Mouse (Mus musculus): ENCODE measurements at regions not wholly inside any gene's neighbourhood (a gene's known extent, or its start where the extent isn't known, plus 50 kb on each side); places are given as distances from the start of the nearest gene placed in this dataset.
A peak's percentile ranks its signal among the peaks of the same experiment; 100 is the strongest.
"Not testable (repeated sequence)": the region's sequence is repeated elsewhere in the genome, so short reads cannot be mapped to it uniquely, and the experiment has no call there.

DNA sequence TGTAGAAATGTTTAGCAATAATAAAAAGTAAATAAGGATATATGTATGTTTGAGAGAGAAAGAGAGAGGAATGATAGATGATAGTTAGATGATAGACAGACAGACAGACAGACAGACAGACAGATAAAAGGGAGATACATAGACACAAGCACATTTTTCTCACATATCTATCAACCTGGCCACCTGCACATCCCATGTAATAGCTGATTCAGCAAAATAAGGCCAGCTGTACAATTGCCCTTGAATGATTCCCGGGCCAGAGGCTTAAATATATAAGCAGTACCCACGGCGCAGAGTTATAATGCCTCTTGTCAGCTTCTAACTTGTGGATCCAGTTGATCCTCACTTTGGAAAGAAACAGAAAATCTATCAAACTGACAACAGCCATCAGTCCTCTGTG, 178.5 kb downstream of the Tmem114 start:
- ATAC-seq (ENCODE audit: low TSS enrichment), result no peak

DNA sequence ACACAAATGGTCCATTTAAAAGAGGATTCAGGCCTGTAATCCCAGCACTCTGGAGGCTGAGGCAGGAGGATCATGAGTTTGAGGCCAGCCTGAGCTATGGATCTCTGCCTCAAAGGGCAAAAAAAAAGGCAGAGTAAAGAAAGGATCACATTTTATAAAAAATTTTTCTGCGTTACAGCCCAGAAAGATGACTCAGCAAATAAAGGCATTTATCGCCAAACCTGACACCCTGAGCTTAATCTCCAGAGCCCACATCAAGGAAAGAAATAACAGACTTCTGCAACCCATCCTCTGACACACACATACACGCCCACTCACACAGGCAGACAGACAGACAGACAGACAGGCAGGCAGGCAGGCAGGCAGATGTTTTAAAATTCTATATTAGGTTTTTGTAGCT, 179.3 kb downstream of the Tmem114 start:
- ATAC-seq (ENCODE audit: low TSS enrichment), result no peak

DNA sequence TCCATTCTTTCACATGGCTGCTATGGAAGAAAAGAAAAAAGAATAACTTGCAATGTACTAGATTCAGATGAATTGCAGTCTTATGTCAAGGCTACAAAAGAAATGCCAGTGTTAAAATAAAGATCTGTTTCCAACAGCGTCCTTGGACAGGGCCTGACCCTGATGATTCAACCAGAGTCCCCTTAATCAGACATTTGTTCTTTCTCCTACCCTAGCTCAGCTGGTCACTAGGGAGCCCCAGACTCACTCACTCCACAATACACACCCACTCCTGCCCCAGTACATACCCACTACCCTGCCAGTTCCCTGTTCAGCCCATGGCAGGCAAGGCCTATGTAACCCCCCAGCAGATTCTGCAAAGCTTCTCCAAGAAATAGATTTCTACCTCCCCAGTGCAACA, 190.6 kb downstream of the Tmem114 start:
- no peak for ATAC-seq (ENCODE audit: low TSS enrichment)

DNA sequence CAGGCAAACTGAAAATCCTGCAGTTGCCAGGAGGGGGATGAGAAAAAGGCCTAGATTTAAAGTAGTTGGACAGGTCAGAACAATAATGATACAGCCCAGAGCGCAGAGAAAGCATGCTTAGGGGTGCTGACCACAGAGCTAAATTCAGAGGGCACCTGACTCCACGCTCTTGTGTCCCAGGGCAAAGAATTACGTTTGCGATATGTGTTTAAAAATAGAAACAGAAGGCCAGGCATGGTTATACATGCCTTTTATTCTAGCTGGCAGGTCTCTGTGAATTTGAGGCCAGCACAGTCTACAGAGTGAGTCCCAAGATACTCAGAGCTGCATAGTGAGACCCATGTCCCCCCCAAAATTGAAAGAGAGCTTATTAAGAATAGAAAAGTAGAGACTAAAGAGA, 192.9 kb downstream of the Tmem114 start:
- ATAC-seq (ENCODE audit: low TSS enrichment), result no peak

- ATAC-seq (ENCODE audit: low TSS enrichment), result no peak
Observed at GRCm38 (mm10) chr16:8223625-8224300, 201.2 kb downstream of the Tmem114 start.

GRCm38 (mm10) chr16:8208251-8209181, 216.4 kb downstream of the Tmem114 start:
- ATAC-seq (ENCODE audit: low TSS enrichment), result peak; percentile 47; the same call in 1 of the 2 replicates

DNA sequence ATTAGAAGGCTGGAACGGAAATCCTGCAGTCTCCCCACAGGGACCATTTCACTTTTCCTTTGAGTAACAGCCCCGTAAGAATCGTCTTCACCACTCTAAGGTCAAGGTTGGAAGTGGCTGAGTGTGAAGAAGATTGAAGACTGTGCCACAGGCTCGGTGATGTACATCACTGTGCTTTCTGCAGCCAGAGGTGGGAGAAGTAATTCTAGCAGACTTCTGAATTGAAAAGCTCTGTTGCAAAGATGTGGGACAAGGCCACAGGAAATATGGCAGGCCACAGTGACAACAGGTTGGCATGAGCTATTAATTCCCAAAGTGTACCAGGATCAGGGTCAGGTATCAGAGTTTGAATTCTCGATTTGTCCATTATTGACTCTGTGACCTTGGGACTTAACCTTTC, 219.9 kb downstream of the Tmem114 start:
- ATAC-seq (ENCODE audit: low TSS enrichment), result no peak

DNA sequence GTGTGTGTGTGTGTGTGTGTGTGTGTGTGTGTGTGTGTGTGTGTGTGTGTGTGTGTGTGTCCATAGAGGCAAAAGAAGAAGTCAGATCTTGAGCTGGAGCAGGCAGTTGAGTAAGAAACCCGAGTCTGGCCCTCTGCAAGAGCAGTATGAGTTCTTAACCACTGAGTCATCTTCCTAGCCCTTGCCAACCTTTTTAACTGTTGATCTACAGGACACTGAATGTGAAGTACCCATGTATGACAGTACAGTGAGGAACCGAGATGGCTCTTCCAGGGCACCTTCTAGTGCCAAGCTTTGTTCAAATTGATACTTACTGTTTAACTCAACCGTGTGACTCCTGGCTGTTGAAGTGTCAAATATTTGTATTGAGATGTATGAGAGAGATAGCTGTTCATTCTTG, 223.6 kb downstream of the Tmem114 start:
- no peak for ATAC-seq (ENCODE audit: low TSS enrichment)

DNA sequence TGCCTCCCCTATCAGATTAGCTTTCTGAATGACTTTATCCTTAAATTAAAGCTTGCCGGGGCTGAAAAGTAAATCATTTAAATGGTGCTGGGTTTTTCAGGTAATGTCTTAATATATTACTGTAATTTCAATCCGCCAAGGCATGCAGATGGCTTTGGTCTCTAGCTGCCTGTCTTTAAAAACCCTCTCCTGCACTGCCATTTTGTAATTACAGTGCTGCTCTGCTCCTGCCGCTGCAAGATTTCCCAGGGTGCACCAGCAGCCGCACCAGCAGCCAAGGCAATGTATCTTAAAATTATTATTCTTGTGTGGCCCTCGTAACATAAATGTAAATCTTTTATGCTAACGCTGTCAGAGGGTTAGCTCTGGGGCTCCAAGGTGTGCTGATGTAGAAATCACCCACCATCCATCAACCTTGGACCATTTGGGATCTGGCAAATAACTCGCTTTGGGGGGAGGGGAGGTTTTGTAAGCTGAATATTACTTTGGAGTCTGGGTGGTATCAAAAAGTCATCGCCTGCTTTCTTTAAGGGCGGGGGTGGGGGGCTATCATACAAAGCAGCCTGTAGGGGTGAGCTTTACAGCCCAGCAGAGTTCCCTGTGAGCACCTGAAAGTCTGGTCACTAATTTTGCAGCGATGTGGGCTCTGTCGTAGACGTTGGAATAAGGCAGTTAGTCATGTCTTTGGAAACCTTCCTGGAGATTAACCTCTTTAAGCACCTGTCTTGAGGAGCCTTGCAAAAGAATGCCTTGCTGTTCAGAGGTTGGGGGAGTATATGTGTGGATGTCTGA, 226.0 kb downstream of the Tmem114 start:
- ATAC-seq (ENCODE audit: low TSS enrichment), result no peak

DNA sequence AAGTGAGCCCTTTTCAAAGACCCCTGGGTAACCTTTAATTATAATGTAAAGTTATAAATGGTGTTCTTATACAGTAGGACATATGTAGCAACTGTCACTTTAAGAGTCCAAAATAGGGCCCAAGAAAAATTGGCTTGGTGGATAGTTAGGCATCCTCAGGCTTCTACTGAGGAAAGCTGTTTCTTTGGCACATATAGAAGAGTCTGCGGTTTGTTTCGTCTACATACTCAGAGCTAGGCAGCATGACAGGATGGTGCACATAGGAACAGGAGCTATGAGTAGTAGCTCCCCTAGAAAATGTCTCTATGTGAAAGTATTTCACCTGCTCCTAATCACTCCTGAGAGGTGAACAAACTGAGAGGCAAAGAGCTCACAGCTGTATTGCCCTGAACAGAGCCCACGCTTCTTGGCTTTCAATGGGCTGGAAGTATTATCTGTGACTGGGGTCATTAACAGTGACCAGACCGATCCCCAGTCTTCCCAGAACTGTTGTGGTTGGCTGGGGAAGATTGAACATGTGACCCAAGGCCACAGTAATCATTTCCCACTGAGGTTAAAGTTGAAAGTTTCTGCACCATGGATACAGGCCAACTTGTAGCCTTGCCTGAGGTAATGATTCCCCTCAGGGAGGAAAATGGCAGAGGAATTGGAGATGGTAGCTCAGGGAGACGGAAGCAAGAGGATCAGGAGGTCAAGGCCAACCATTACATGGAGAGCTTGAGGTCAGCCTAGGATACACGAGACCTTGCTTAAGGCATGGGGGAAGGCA, 235.3 kb downstream of the Tmem114 start:
- ATAC-seq (ENCODE audit: low TSS enrichment), result no peak

DNA sequence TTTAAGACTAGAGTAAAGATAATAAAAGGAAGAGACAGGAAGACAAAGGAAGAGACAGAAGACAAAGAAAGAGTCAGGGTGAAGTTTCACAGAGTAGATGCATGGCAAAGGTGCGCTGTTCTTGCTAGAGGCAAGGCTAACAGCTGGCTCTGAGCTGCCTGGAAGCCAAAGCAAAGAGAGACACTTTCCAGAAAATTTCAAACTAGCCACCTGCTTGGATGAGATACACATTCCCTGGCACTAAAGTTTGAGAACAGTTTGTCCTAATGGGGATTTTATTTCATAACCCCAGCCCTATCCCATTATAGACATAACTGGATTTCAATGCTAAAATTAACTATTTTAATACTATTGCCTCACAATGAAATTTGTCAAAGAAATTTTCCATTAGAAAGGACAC, 235.9 kb downstream of the Tmem114 start:
- ATAC-seq (ENCODE audit: low TSS enrichment), result no peak

GRCm38 (mm10) chr16:8188505-8188904, 236.4 kb downstream of the Tmem114 start:
- no peak for ATAC-seq (ENCODE audit: low TSS enrichment)

DNA sequence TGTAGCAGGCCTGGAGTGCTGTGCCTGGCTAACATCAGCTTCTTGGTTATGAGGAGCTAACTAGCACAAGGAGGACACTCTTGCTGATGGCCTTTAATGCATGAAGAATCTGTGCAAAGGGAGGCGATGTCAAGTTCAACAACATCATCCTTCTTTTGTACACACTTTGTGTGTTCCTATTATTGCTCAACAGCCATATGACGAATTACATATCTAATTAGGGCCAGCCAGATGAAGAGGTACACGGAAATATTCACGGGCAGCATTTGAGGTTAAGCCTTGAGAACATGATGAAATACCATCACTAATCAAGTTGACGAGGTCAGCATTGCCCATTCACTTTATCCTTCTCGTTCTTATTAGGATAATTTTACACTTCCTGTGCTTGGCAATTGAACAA, 240.2 kb downstream of the Tmem114 start:
- ATAC-seq (ENCODE audit: low TSS enrichment), result no peak

DNA sequence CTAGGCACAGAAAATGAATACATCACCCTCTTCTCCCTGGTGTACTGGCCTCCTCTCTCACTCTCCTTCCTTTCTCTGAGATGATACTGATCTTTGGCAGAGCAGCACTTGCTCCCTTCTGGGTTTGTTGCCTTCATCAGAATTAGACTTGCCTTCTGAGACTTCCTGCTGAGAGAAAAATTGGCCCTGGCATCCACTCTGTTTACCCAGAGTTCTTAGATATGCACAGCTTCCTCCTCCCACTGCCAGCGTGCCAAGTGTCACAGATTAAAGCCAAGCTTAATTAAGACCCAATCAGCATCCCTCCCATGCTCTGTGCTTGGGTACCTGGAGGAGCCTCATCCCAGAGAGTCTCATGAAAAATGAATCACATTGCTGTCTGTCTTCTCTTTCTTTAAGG, 246.0 kb downstream of the Tmem114 start:
- ATAC-seq (ENCODE audit: low TSS enrichment), result no peak

- not testable (repeated sequence) for ATAC-seq (ENCODE audit: low TSS enrichment)
Observed at GRCm38 (mm10) chr16:8177226-8177625, 247.7 kb downstream of the Tmem114 start.

DNA sequence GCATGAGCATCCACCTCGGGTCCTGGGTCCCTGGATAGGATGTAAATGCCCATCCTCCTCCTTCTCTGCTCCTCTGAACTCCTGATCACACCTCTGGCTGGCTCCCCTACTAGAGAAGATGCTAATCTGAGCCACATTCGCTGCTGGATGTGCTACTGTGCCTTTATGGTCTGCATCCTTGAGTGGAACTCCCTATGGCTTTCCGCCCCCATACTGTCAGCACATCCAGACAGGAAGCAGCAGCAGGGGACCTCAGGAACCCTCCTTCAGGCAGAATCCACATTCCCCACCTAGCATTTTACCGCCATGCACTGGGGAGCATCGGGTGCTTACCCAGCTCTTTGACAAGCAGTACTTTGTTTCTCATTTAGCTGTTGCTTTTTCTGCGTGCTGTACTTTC, 248.8 kb downstream of the Tmem114 start:
- ATAC-seq (ENCODE audit: low TSS enrichment), result peak; percentile 16; the same call in 1 of the 2 replicates
